18 mouse cellular contexts compared by ENCODE assay signal in genomic region chr6:13746577-13747482, GRCm38 (mm10).
DNase-seq lines count a peak whose midpoint lies in the region; ATAC-seq and TF ChIP-seq lines count a peak whose summit lies in the region.
"Had no signal": no experiment of that assay in that cellular context is flagged by ENCODE, and none has a peak within 500 bp of the region (broad histone marks: within the 10 kb centered on the region; RNA-seq: fewer than 3 reads in every experiment).

No protein-coding gene starts in this region.

- H3K4me1 ChIP-seq in forebrain, embryonic 14.5 days (ENCODE audit: control insufficient read depth, insufficient read depth, low read length) = peaks cover 7% of the 10 kb centered on the region
- peaks cover 5% of the 10 kb centered on the region for H3K4me1 ChIP-seq in forebrain, embryonic 13.5 days
- H3K4me1 ChIP-seq in heart, embryonic 10.5 days = peaks cover 3% of the 10 kb centered on the region; the same call in 1 of the 2 replicates
- no peaks in the 10 kb centered on the region for H3K4me1 ChIP-seq in limb, embryonic 14.5 days (ENCODE audit: control insufficient read depth, insufficient read depth, low read length)
- H3K4me1 ChIP-seq in limb, embryonic 10.5 days = no peaks in the 10 kb centered on the region
- H3K4me1 ChIP-seq: embryonic facial prominence, embryonic 13.5 days; limb, embryonic 13.5 days; stomach, embryonic 15.5 days had no signal

- WGBS in forebrain, embryonic 14.5 days = 84% methylated on average over 8 of the region's 8 CpGs
- 89% methylated on average over 8 of the region's 8 CpGs for WGBS in forebrain, embryonic 13.5 days
- WGBS in heart, embryonic 10.5 days = 81% methylated on average over 8 of the region's 8 CpGs
- whole genome bisulfite sequencing in limb, embryonic 14.5 days = 78% methylated on average over 8 of the region's 8 CpGs
- 90% methylated on average over 8 of the region's 8 CpGs for WGBS in limb, embryonic 10.5 days

- H3K27me3 ChIP-seq in forebrain, embryonic 14.5 days (replicated peaks; ENCODE audit: control insufficient read depth, insufficient read depth, low read length) = no peaks in the 10 kb centered on the region
- H3K27me3 ChIP-seq in forebrain, embryonic 13.5 days = no peaks in the 10 kb centered on the region
- H3K27me3 ChIP-seq in heart, embryonic 10.5 days (ENCODE audit: insufficient read depth, poor library complexity, severe bottlenecking) = no peaks in the 10 kb centered on the region
- no peaks in the 10 kb centered on the region for H3K27me3 ChIP-seq in limb, embryonic 14.5 days (ENCODE audit: control insufficient read depth, insufficient read depth, low read length)
- no peaks in the 10 kb centered on the region for H3K27me3 ChIP-seq in limb, embryonic 10.5 days (ENCODE audit: low read depth, poor library complexity, severe bottlenecking)
- H3K27me3 ChIP-seq: embryonic facial prominence, embryonic 13.5 days; hindbrain, embryonic 12.5 days; limb, embryonic 13.5 days; stomach, embryonic 15.5 days had no signal

- H3K36me3 ChIP-seq in forebrain, embryonic 14.5 days (ENCODE audit: control insufficient read depth, insufficient read depth, low read length) = no peaks in the 10 kb centered on the region
- H3K36me3 ChIP-seq in forebrain, embryonic 13.5 days (ENCODE audit: poor library complexity, severe bottlenecking) = no peaks in the 10 kb centered on the region
- H3K36me3 ChIP-seq in heart, embryonic 10.5 days = no peaks in the 10 kb centered on the region
- H3K36me3 ChIP-seq in limb, embryonic 14.5 days (ENCODE audit: control insufficient read depth, insufficient read depth, low read length) = no peaks in the 10 kb centered on the region
- no peaks in the 10 kb centered on the region for H3K36me3 ChIP-seq in limb, embryonic 10.5 days
- H3K36me3 ChIP-seq: embryonic facial prominence, embryonic 13.5 days; hindbrain, embryonic 12.5 days; limb, embryonic 13.5 days; stomach, embryonic 15.5 days had no signal

- peak; percentile 29 for DNase-seq in forebrain, embryonic 14.5 days (ENCODE audit: low spot score)
- DNase-seq in heart, adult 18-20 months = peak; percentile 26 to 44
- DNase-seq in heart, embryonic 10.5 days (ENCODE audit: low spot score) = no peak
- peak; percentile 39 for DNase-seq in limb, embryonic 14.5 days (ENCODE audit: low spot score)
- DNase-seq in limb, embryonic 10.5 days (ENCODE audit: low spot score) = no peak
- no peak for DNase-seq in kidney, adult 8-10 months
- DNase-seq in cerebellum, adult 11-12 months = no peak
- DNase-seq: cerebellum, adult 11 months; layer of hippocampus, postnatal 36 days; spleen, adult 18-20 months; thymus, postnatal 14 days had no signal

- H3K9me3 ChIP-seq in forebrain, embryonic 14.5 days (replicated peaks; ENCODE audit: control insufficient read depth, low read length) = no peaks in the 10 kb centered on the region
- no peaks in the 10 kb centered on the region for H3K9me3 ChIP-seq in forebrain, embryonic 13.5 days (replicated peaks)
- H3K9me3 ChIP-seq in heart, embryonic 10.5 days = no peaks in the 10 kb centered on the region
- no peaks in the 10 kb centered on the region for H3K9me3 ChIP-seq in limb, embryonic 14.5 days (ENCODE audit: control insufficient read depth, low read length)
- no peaks in the 10 kb centered on the region for H3K9me3 ChIP-seq in limb, embryonic 10.5 days (replicated peaks)
- H3K9me3 ChIP-seq: embryonic facial prominence, embryonic 13.5 days; hindbrain, embryonic 12.5 days; limb, embryonic 13.5 days; stomach, embryonic 15.5 days had no signal

- no peak overlapping the region for H3K4me2 ChIP-seq in forebrain, embryonic 14.5 days (ENCODE audit: low read length)
- H3K4me2 ChIP-seq in forebrain, embryonic 13.5 days = no peak overlapping the region
- H3K4me2 ChIP-seq in limb, embryonic 14.5 days (replicated peaks; ENCODE audit: low read depth, low read length, severe bottlenecking) = no peak overlapping the region
- H3K4me2 ChIP-seq: embryonic facial prominence, embryonic 13.5 days; limb, embryonic 13.5 days; stomach, embryonic 15.5 days had no signal

- no peak overlapping the region for H3K4me3 ChIP-seq in forebrain, embryonic 14.5 days (ENCODE audit: low read depth, low read length)
- H3K4me3 ChIP-seq in forebrain, embryonic 13.5 days = no peak overlapping the region
- no peak overlapping the region for H3K4me3 ChIP-seq in heart, embryonic 10.5 days
- H3K4me3 ChIP-seq in limb, embryonic 14.5 days (replicated peaks; ENCODE audit: low read length) = no peak overlapping the region
- no peak overlapping the region for H3K4me3 ChIP-seq in limb, embryonic 10.5 days
- H3K4me3 ChIP-seq: embryonic facial prominence, embryonic 13.5 days; hindbrain, embryonic 12.5 days; limb, embryonic 13.5 days; stomach, embryonic 15.5 days had no signal

- TF ChIP-seq POLR2A in limb, embryonic 14.5 days (IDR thresholded peaks at IDR 0.05; ENCODE audit: borderline replicate concordance, extremely low read depth, insufficient read depth, insufficient read length) = no peak

- H3K27ac ChIP-seq in forebrain, embryonic 14.5 days (ENCODE audit: low read depth, low read length) = no peak overlapping the region
- H3K27ac ChIP-seq in forebrain, embryonic 13.5 days = no peak overlapping the region
- no peak overlapping the region for H3K27ac ChIP-seq in heart, embryonic 10.5 days
- no peak overlapping the region for H3K27ac ChIP-seq in limb, embryonic 14.5 days (replicated peaks; ENCODE audit: low read depth, low read length)
- no peak overlapping the region for H3K27ac ChIP-seq in limb, embryonic 10.5 days
- H3K27ac ChIP-seq: embryonic facial prominence, embryonic 13.5 days; hindbrain, embryonic 12.5 days; kidney, postnatal 0 days; limb, embryonic 13.5 days; stomach, embryonic 15.5 days had no signal

- no peak for ATAC-seq in forebrain, embryonic 14.5 days
- no peak for ATAC-seq in forebrain, embryonic 13.5 days
- ATAC-seq in limb, embryonic 14.5 days (ENCODE audit: low FRiP score, low read depth) = no peak
- ATAC-seq: Patski had no signal

- no peak overlapping the region for H3K9ac ChIP-seq in forebrain, embryonic 14.5 days (ENCODE audit: low read length)
- H3K9ac ChIP-seq in forebrain, embryonic 13.5 days = no peak overlapping the region
- H3K9ac ChIP-seq in limb, embryonic 14.5 days (ENCODE audit: low read depth, low read length, severe bottlenecking) = no peak overlapping the region
- H3K9ac ChIP-seq: embryonic facial prominence, embryonic 13.5 days; hindbrain, embryonic 12.5 days; limb, embryonic 13.5 days; stomach, embryonic 15.5 days had no signal

Comparison
In these comparisons a context has a peak if more than half of its experiments do, and no peak if none do; other contexts are left out.
1. DNase-seq: peak in forebrain, embryonic 14.5 days (single experiment), heart, adult 18-20 months (2 of 2) and limb, embryonic 14.5 days (single experiment); none in heart, embryonic 10.5 days (single experiment), limb, embryonic 10.5 days (single experiment), kidney, adult 8-10 months (0 of 2) and cerebellum, adult 11-12 months (single experiment).